In the genomic region with DNA sequence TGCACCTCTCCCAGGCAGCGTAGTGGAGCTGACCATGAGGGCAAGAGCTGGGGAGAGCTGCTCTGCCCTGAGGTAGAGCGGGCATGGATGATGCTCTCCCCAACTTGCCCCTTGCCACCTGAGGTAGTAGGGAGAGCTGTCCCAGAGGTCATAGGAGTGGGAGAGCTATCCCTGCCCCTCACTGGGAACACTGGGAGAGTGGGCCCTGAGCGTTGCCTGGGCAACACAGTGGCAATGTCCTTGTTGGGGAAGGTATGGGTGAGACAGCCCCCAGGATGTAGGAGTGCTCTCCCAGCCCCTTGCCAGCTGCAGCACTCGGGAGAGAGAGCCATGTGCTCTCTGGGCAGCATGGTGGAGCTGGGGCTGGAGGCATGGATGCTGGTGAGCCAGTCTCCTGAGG, we compare ENCODE assay signal across 26 mouse cellular contexts.
DNase-seq lines count a peak whose midpoint lies in the region; ATAC-seq and TF ChIP-seq lines count a peak whose summit lies in the region.
"Had no signal": no experiment of that assay in that cellular context is flagged by ENCODE, and none has a peak within 500 bp of the region (broad histone marks: within the 10 kb centered on the region; RNA-seq: fewer than 3 reads in every experiment).

No protein-coding gene starts in this region.

- H3K9ac ChIP-seq in embryonic facial prominence, embryonic 12.5 days: no peak overlapping the region
- H3K9ac ChIP-seq in intestine, embryonic 14.5 days (ENCODE audit: low read length): no peak overlapping the region
- no peak overlapping the region for H3K9ac ChIP-seq in intestine, postnatal 0 days (ENCODE audit: low read depth, low read length)
- no peak overlapping the region for H3K9ac ChIP-seq in midbrain, embryonic 16.5 days (ENCODE audit: low read depth, low read length)
- no peak overlapping the region for H3K9ac ChIP-seq in midbrain, embryonic 13.5 days (replicated peaks)
- no peak overlapping the region for H3K9ac ChIP-seq in midbrain, embryonic 14.5 days (replicated peaks; ENCODE audit: low read length)
- H3K9ac ChIP-seq: forebrain, embryonic 12.5 days; forebrain, embryonic 15.5 days; heart, embryonic 12.5 days; heart, embryonic 15.5 days; hindbrain, embryonic 12.5 days; hindbrain, embryonic 15.5 days had no signal

- H3K36me3 ChIP-seq in embryonic facial prominence, embryonic 12.5 days: no peaks in the 10 kb centered on the region
- no peaks in the 10 kb centered on the region for H3K36me3 ChIP-seq in embryonic facial prominence, embryonic 10.5 days (replicated peaks)
- H3K36me3 ChIP-seq in intestine, embryonic 14.5 days (ENCODE audit: control insufficient read depth, insufficient read depth, low read length): no peaks in the 10 kb centered on the region
- no peaks in the 10 kb centered on the region for H3K36me3 ChIP-seq in intestine, postnatal 0 days (ENCODE audit: control insufficient read depth, insufficient read depth)
- H3K36me3 ChIP-seq in midbrain, embryonic 10.5 days: no peaks in the 10 kb centered on the region
- H3K36me3 ChIP-seq in midbrain, embryonic 16.5 days (ENCODE audit: control insufficient read depth, insufficient read depth, low read length): no peaks in the 10 kb centered on the region
- H3K36me3 ChIP-seq in midbrain, embryonic 13.5 days: no peaks in the 10 kb centered on the region
- no peaks in the 10 kb centered on the region for H3K36me3 ChIP-seq in midbrain, embryonic 14.5 days (ENCODE audit: control insufficient read depth, insufficient read depth, low read length)
- H3K36me3 ChIP-seq: forebrain, embryonic 12.5 days; forebrain, embryonic 15.5 days; heart, embryonic 12.5 days; heart, embryonic 15.5 days; hindbrain, embryonic 12.5 days; hindbrain, embryonic 15.5 days had no signal

- TF ChIP-seq CTCF in intestine, postnatal 0 days (IDR thresholded peaks at IDR 0.05; ENCODE audit: low read depth): no peak

- H3K4me1 ChIP-seq in embryonic facial prominence, embryonic 12.5 days: no peaks in the 10 kb centered on the region
- no peaks in the 10 kb centered on the region for H3K4me1 ChIP-seq in embryonic facial prominence, embryonic 10.5 days
- no peaks in the 10 kb centered on the region for H3K4me1 ChIP-seq in intestine, embryonic 14.5 days (replicated peaks; ENCODE audit: control insufficient read depth, insufficient read depth, low read length)
- H3K4me1 ChIP-seq in intestine, postnatal 0 days (replicated peaks; ENCODE audit: control insufficient read depth, insufficient read depth, low read length): no peaks in the 10 kb centered on the region
- peaks cover 6% of the 10 kb centered on the region; the same call in 1 of the 2 replicates for H3K4me1 ChIP-seq in midbrain, embryonic 10.5 days
- no peaks in the 10 kb centered on the region for H3K4me1 ChIP-seq in midbrain, embryonic 16.5 days (ENCODE audit: control insufficient read depth, insufficient read depth, low read length)
- H3K4me1 ChIP-seq in midbrain, embryonic 13.5 days (replicated peaks): no peaks in the 10 kb centered on the region
- no peaks in the 10 kb centered on the region for H3K4me1 ChIP-seq in midbrain, embryonic 14.5 days (ENCODE audit: control insufficient read depth, insufficient read depth, low read length)
- H3K4me1 ChIP-seq: forebrain, embryonic 15.5 days; heart, embryonic 12.5 days; heart, embryonic 15.5 days; hindbrain, embryonic 12.5 days; hindbrain, embryonic 15.5 days had no signal

- no peak overlapping the region for H3K4me2 ChIP-seq in embryonic facial prominence, embryonic 12.5 days (replicated peaks)
- H3K4me2 ChIP-seq in intestine, embryonic 14.5 days (ENCODE audit: low read length): no peak overlapping the region
- no peak overlapping the region for H3K4me2 ChIP-seq in intestine, postnatal 0 days (replicated peaks; ENCODE audit: low read depth)
- no peak overlapping the region for H3K4me2 ChIP-seq in midbrain, embryonic 16.5 days (ENCODE audit: low read length)
- no peak overlapping the region for H3K4me2 ChIP-seq in midbrain, embryonic 13.5 days (replicated peaks)
- no peak overlapping the region for H3K4me2 ChIP-seq in midbrain, embryonic 14.5 days (ENCODE audit: low read length)
- H3K4me2 ChIP-seq: forebrain, embryonic 12.5 days; forebrain, embryonic 15.5 days; heart, embryonic 12.5 days; heart, embryonic 15.5 days; hindbrain, embryonic 12.5 days; hindbrain, embryonic 15.5 days had no signal

- no peaks in the 10 kb centered on the region for H3K9me3 ChIP-seq in embryonic facial prominence, embryonic 12.5 days
- H3K9me3 ChIP-seq in embryonic facial prominence, embryonic 10.5 days: no peaks in the 10 kb centered on the region
- H3K9me3 ChIP-seq in intestine, embryonic 14.5 days (ENCODE audit: control insufficient read depth, low read length): no peaks in the 10 kb centered on the region
- no peaks in the 10 kb centered on the region for H3K9me3 ChIP-seq in intestine, postnatal 0 days (ENCODE audit: control insufficient read depth)
- no peaks in the 10 kb centered on the region for H3K9me3 ChIP-seq in midbrain, embryonic 10.5 days (replicated peaks)
- H3K9me3 ChIP-seq in midbrain, embryonic 16.5 days (replicated peaks; ENCODE audit: control insufficient read depth, low read length, poor library complexity, severe bottlenecking): no peaks in the 10 kb centered on the region
- H3K9me3 ChIP-seq in midbrain, embryonic 13.5 days: no peaks in the 10 kb centered on the region
- H3K9me3 ChIP-seq in midbrain, embryonic 14.5 days (ENCODE audit: control insufficient read depth, low read length): no peaks in the 10 kb centered on the region
- H3K9me3 ChIP-seq: forebrain, embryonic 12.5 days; forebrain, embryonic 15.5 days; heart, embryonic 12.5 days; heart, embryonic 15.5 days; hindbrain, embryonic 12.5 days; hindbrain, embryonic 15.5 days had no signal

- no peak for DNase-seq in embryonic facial prominence, embryonic 10.5 days (ENCODE audit: low spot score)
- DNase-seq in intestine, embryonic 14.5 days (ENCODE audit: low spot score): no peak
- no peak for DNase-seq in midbrain, embryonic 10.5 days (ENCODE audit: low spot score)
- no peak for DNase-seq in midbrain, embryonic 14.5 days
- DNase-seq: adrenal gland, adult 8-10 months; adrenal gland, postnatal 25 days; cerebellum, adult 11-12 months; cerebellum, adult 8-10 months; cerebellum, postnatal 10 days; cerebellum, postnatal 36 days; embryo, embryonic 11 days; gastrocnemius, postnatal 10 days; gastrocnemius, postnatal 36 days; heart, postnatal 10 days had no signal

- ATAC-seq in embryonic facial prominence, embryonic 12.5 days (ENCODE audit: insufficient number of reproducible peaks, insufficient read depth, low FRiP score, low TSS enrichment): 0 out of 2 replicates have a peak, but pooled peaks have one; percentile 47
- peak; percentile 36; the same call in 1 of the 2 replicates for ATAC-seq in intestine, embryonic 14.5 days (replicated peaks; ENCODE audit: low FRiP score, low TSS enrichment, low read depth)
- ATAC-seq in intestine, postnatal 0 days: no peak
- no peak for ATAC-seq in midbrain, embryonic 16.5 days
- 0 out of 2 replicates have a peak, but pooled peaks have one; percentile 37 for ATAC-seq in midbrain, embryonic 13.5 days
- no peak for ATAC-seq in midbrain, embryonic 14.5 days (ENCODE audit: low FRiP score, low TSS enrichment)
- ATAC-seq: activated CD4-positive, CD25-positive, alpha-beta regulatory T cell, adult 4 months; forebrain, embryonic 15.5 days had no signal

- WGBS in embryonic facial prominence, embryonic 12.5 days: 88% methylated on average over 4 of the region's 4 CpGs
- WGBS in embryonic facial prominence, embryonic 10.5 days: 79% methylated on average over 4 of the region's 4 CpGs
- 78% methylated on average over 4 of the region's 4 CpGs for WGBS in intestine, embryonic 14.5 days
- 88% methylated on average over 4 of the region's 4 CpGs for WGBS in intestine, postnatal 0 days
- 85% methylated on average over 4 of the region's 4 CpGs for WGBS in midbrain, embryonic 10.5 days
- 83% methylated on average over 4 of the region's 4 CpGs for WGBS in midbrain, embryonic 16.5 days
- WGBS in midbrain, embryonic 13.5 days: 77% methylated on average over 4 of the region's 4 CpGs
- WGBS in midbrain, embryonic 14.5 days: 74% methylated on average over 4 of the region's 4 CpGs

- H3K4me3 ChIP-seq in embryonic facial prominence, embryonic 12.5 days: no peak overlapping the region
- no peak overlapping the region for H3K4me3 ChIP-seq in embryonic facial prominence, embryonic 10.5 days
- no peak overlapping the region for H3K4me3 ChIP-seq in intestine, embryonic 14.5 days (ENCODE audit: low read depth, low read length)
- no peak overlapping the region for H3K4me3 ChIP-seq in intestine, postnatal 0 days (ENCODE audit: low read depth, low read length)
- H3K4me3 ChIP-seq in midbrain, embryonic 10.5 days: no peak overlapping the region
- H3K4me3 ChIP-seq in midbrain, embryonic 16.5 days (ENCODE audit: low read depth, low read length): no peak overlapping the region
- no peak overlapping the region for H3K4me3 ChIP-seq in midbrain, embryonic 13.5 days (replicated peaks)
- H3K4me3 ChIP-seq in midbrain, embryonic 14.5 days (replicated peaks; ENCODE audit: low read depth, low read length): no peak overlapping the region
- H3K4me3 ChIP-seq: erythroblast, embryonic 14.5 days; forebrain, embryonic 12.5 days; forebrain, embryonic 15.5 days; heart, embryonic 12.5 days; heart, embryonic 15.5 days; hindbrain, embryonic 12.5 days; hindbrain, embryonic 15.5 days had no signal

- H3K27me3 ChIP-seq in embryonic facial prominence, embryonic 12.5 days: no peaks in the 10 kb centered on the region
- no peaks in the 10 kb centered on the region for H3K27me3 ChIP-seq in embryonic facial prominence, embryonic 10.5 days (replicated peaks; ENCODE audit: low read depth, poor library complexity, severe bottlenecking)
- no peaks in the 10 kb centered on the region for H3K27me3 ChIP-seq in intestine, embryonic 14.5 days (replicated peaks; ENCODE audit: control insufficient read depth, insufficient read depth, low read length)
- no peaks in the 10 kb centered on the region for H3K27me3 ChIP-seq in intestine, postnatal 0 days (replicated peaks; ENCODE audit: control insufficient read depth, insufficient read depth, low read length)
- H3K27me3 ChIP-seq in midbrain, embryonic 10.5 days (ENCODE audit: low read depth, poor library complexity, severe bottlenecking): no peaks in the 10 kb centered on the region
- no peaks in the 10 kb centered on the region for H3K27me3 ChIP-seq in midbrain, embryonic 16.5 days (ENCODE audit: control insufficient read depth, insufficient read depth, low read depth, low read length)
- H3K27me3 ChIP-seq in midbrain, embryonic 13.5 days: no peaks in the 10 kb centered on the region
- H3K27me3 ChIP-seq in midbrain, embryonic 14.5 days (ENCODE audit: control insufficient read depth, insufficient read depth, low read length): no peaks in the 10 kb centered on the region
- H3K27me3 ChIP-seq: forebrain, embryonic 12.5 days; forebrain, embryonic 15.5 days; heart, embryonic 12.5 days; heart, embryonic 15.5 days; hindbrain, embryonic 12.5 days; hindbrain, embryonic 15.5 days had no signal

- H3K27ac ChIP-seq in embryonic facial prominence, embryonic 12.5 days: no peak overlapping the region
- no peak overlapping the region for H3K27ac ChIP-seq in embryonic facial prominence, embryonic 10.5 days (replicated peaks)
- no peak overlapping the region for H3K27ac ChIP-seq in intestine, embryonic 14.5 days (ENCODE audit: low read depth)
- H3K27ac ChIP-seq in intestine, postnatal 0 days (ENCODE audit: low read depth, low read length): no peak overlapping the region
- peak overlapping the region; percentile 23; the same call in 1 of the 2 replicates for H3K27ac ChIP-seq in midbrain, embryonic 10.5 days (replicated peaks)
- no peak overlapping the region for H3K27ac ChIP-seq in midbrain, embryonic 16.5 days (ENCODE audit: low read length)
- no peak overlapping the region for H3K27ac ChIP-seq in midbrain, embryonic 13.5 days
- H3K27ac ChIP-seq in midbrain, embryonic 14.5 days (replicated peaks; ENCODE audit: low read depth, low read length): no peak overlapping the region
- H3K27ac ChIP-seq: forebrain, embryonic 12.5 days; forebrain, embryonic 15.5 days; heart, embryonic 15.5 days; hindbrain, embryonic 12.5 days; hindbrain, embryonic 15.5 days had no signal

Comparison
In these comparisons a context has a peak if more than half of its experiments do, and no peak if none do; other contexts are left out.
1. ATAC-seq: peak in embryonic facial prominence, embryonic 12.5 days (single experiment), intestine, embryonic 14.5 days (single experiment) and midbrain, embryonic 13.5 days (single experiment); none in intestine, postnatal 0 days (single experiment), midbrain, embryonic 16.5 days (single experiment) and midbrain, embryonic 14.5 days (single experiment).